ENCODE assay signal across 9 mouse cellular contexts in genomic region chr7:60139742-60140480, GRCm38 (mm10). TPM values are rescaled to one million over a fixed set of nuclear protein-coding genes. Genes with fewer than 3 reads are reported as not detected.
DNase-seq lines count a peak whose midpoint lies in the region; ATAC-seq and TF ChIP-seq lines count a peak whose summit lies in the region.
"Had no signal": no experiment of that assay in that cellular context is flagged by ENCODE, and none has a peak within 500 bp of the region (broad histone marks: within the 10 kb centered on the region; RNA-seq: fewer than 3 reads in every experiment).

Gene Snrpn (minus strand): TSS chr7:60140219.

- in situ Hi-C loops in ES-E14 (cut with MboI; ENCODE audit: low sequenced_read_pairs in 2 of 2, unreplicated experiment in 2 of 2) = no loop called here

- H3K9ac ChIP-seq in ES-E14 (ENCODE audit: insufficient read depth, low read depth, low read length, poor library complexity, severe bottlenecking) = no peak within 1 kb of the TSS
- H3K9ac ChIP-seq in forebrain, embryonic 14.5 days (ENCODE audit: low read length) = no peak within 1 kb of the TSS
- H3K9ac ChIP-seq in limb, embryonic 15.5 days = no peak within 1 kb of the TSS
- H3K9ac ChIP-seq in stomach, postnatal 0 days (ENCODE audit: low read length) = no peak within 1 kb of the TSS

- H3K36me3 ChIP-seq in ES-E14 (ENCODE audit: control insufficient read depth, insufficient read depth, low read length, poor library complexity, severe bottlenecking) = no peaks in the 10 kb centered on the region
- H3K36me3 ChIP-seq in forebrain, embryonic 14.5 days (ENCODE audit: control insufficient read depth, insufficient read depth, low read length) = no peaks in the 10 kb centered on the region
- no peaks in the 10 kb centered on the region for H3K36me3 ChIP-seq in hindbrain, embryonic 10.5 days
- H3K36me3 ChIP-seq in limb, embryonic 15.5 days = no peaks in the 10 kb centered on the region
- H3K36me3 ChIP-seq in stomach, postnatal 0 days (ENCODE audit: control insufficient read depth, insufficient read depth, low read length) = no peaks in the 10 kb centered on the region

- no peak within 1 kb of the TSS for H3K4me3 ChIP-seq in ES-E14 (ENCODE audit: insufficient read depth in 1 of 2, low read depth in 1 of 2, low read length in 2 of 2, poor library complexity in 1 of 2, severe bottlenecking in 1 of 2)
- no peak within 1 kb of the TSS for H3K4me3 ChIP-seq in forebrain, embryonic 14.5 days (ENCODE audit: low read depth, low read length)
- H3K4me3 ChIP-seq in hindbrain, embryonic 10.5 days = no peak within 1 kb of the TSS
- no peak within 1 kb of the TSS for H3K4me3 ChIP-seq in limb, embryonic 15.5 days
- no peak within 1 kb of the TSS for H3K4me3 ChIP-seq in stomach, postnatal 0 days (ENCODE audit: low read depth, low read length)
- H3K4me3 ChIP-seq: erythroblast, embryonic 14.5 days had no signal

- H3K4me2 ChIP-seq in forebrain, embryonic 14.5 days (ENCODE audit: low read length) = no peak within 1 kb of the TSS
- H3K4me2 ChIP-seq in limb, embryonic 15.5 days = no peak within 1 kb of the TSS
- no peak within 1 kb of the TSS for H3K4me2 ChIP-seq in stomach, postnatal 0 days (replicated peaks; ENCODE audit: low read depth)

- WGBS in forebrain, embryonic 14.5 days = 50% methylated on average over 4 of the region's 4 CpGs
- whole genome bisulfite sequencing in hindbrain, embryonic 10.5 days = 61% methylated on average over 4 of the region's 4 CpGs
- 55% methylated on average over 4 of the region's 4 CpGs for WGBS in limb, embryonic 15.5 days
- WGBS in stomach, postnatal 0 days = 47% methylated on average over 4 of the region's 4 CpGs

- H3K27ac ChIP-seq in ES-E14 (ENCODE audit: insufficient read depth, low read depth, low read length, poor library complexity, severe bottlenecking) = no peak within 1 kb of the TSS
- H3K27ac ChIP-seq in forebrain, embryonic 14.5 days (ENCODE audit: low read depth, low read length) = no peak within 1 kb of the TSS
- no peak within 1 kb of the TSS for H3K27ac ChIP-seq in hindbrain, embryonic 10.5 days
- H3K27ac ChIP-seq in limb, embryonic 15.5 days = no peak within 1 kb of the TSS
- H3K27ac ChIP-seq in stomach, postnatal 0 days (replicated peaks) = no peak within 1 kb of the TSS

- no peaks in the 10 kb centered on the region for H3K27me3 ChIP-seq in forebrain, embryonic 14.5 days (replicated peaks; ENCODE audit: control insufficient read depth, insufficient read depth, low read length)
- no peaks in the 10 kb centered on the region for H3K27me3 ChIP-seq in hindbrain, embryonic 10.5 days (ENCODE audit: insufficient read depth, poor library complexity, severe bottlenecking)
- H3K27me3 ChIP-seq in limb, embryonic 15.5 days = no peaks in the 10 kb centered on the region
- no peaks in the 10 kb centered on the region for H3K27me3 ChIP-seq in stomach, postnatal 0 days (ENCODE audit: control insufficient read depth, insufficient read depth, low read length)

- no peak for TF ChIP-seq EP300 in stomach, postnatal 0 days (optimal IDR thresholded peaks at IDR 0.05)

- ATAC-seq in forebrain, embryonic 14.5 days = peak; percentile 80
- ATAC-seq in limb, embryonic 15.5 days (ENCODE audit: insufficient number of reproducible peaks, low FRiP score, low TSS enrichment, low read depth) = no peak
- ATAC-seq in stomach, postnatal 0 days (ENCODE audit: low FRiP score, low TSS enrichment) = no peak
- ATAC-seq in inflammation-experienced regulatory T-cells, adult 6 months = no peak

- TF ChIP-seq CTCF in stomach, postnatal 0 days (IDR thresholded peaks at IDR 0.05; ENCODE audit: low read depth) = no peak

- H3K9me3 ChIP-seq in ES-E14 (ENCODE audit: control insufficient read depth, insufficient read depth, low read depth, low read length) = no peaks in the 10 kb centered on the region
- no peaks in the 10 kb centered on the region for H3K9me3 ChIP-seq in forebrain, embryonic 14.5 days (replicated peaks; ENCODE audit: control insufficient read depth, low read length)
- H3K9me3 ChIP-seq in hindbrain, embryonic 10.5 days = 0 out of 2 replicates have a peak, but pooled peaks cover 8% of the 10 kb centered on the region
- H3K9me3 ChIP-seq in limb, embryonic 15.5 days = no peaks in the 10 kb centered on the region
- H3K9me3 ChIP-seq in stomach, postnatal 0 days (ENCODE audit: control insufficient read depth, low read length) = no peaks in the 10 kb centered on the region

- no peaks in the 10 kb centered on the region for H3K4me1 ChIP-seq in ES-E14 (ENCODE audit: control insufficient read depth in 2 of 2, insufficient read depth in 2 of 2, low read length in 2 of 2, poor library complexity in 1 of 2)
- H3K4me1 ChIP-seq in forebrain, embryonic 14.5 days (ENCODE audit: control insufficient read depth, insufficient read depth, low read length) = no peaks in the 10 kb centered on the region
- no peaks in the 10 kb centered on the region for H3K4me1 ChIP-seq in hindbrain, embryonic 10.5 days (replicated peaks)
- no peaks in the 10 kb centered on the region for H3K4me1 ChIP-seq in limb, embryonic 15.5 days
- H3K4me1 ChIP-seq in stomach, postnatal 0 days (replicated peaks; ENCODE audit: control insufficient read depth, insufficient read depth) = no peaks in the 10 kb centered on the region

- peak; percentile 3 for DNase-seq in cerebellum, adult 8-10 months
- no peak for DNase-seq in cerebellum, adult 11 months
- no peak for DNase-seq in ES-E14 (ENCODE audit: low read depth, low spot score)
- peak; percentile 87 for DNase-seq in forebrain, embryonic 14.5 days (ENCODE audit: low spot score)
- no peak for DNase-seq in hindbrain, embryonic 10.5 days (ENCODE audit: low spot score)
- DNase-seq in stomach, postnatal 0 days (ENCODE audit: low spot score) = no peak

TF ChIP-seq in ES-E14, 5 proteins besides CTCF, POLR2A, EP300 and RAD21:
- TF ChIP-seq HCFC1 (IDR thresholded peaks at IDR 0.05; ENCODE audit: borderline replicate concordance, insufficient read depth, low read length) (no peak), ZC3H11A (IDR thresholded peaks at IDR 0.05; ENCODE audit: borderline replicate concordance, low read depth, low read length) (no peak), MAFK (IDR thresholded peaks at IDR 0.05; ENCODE audit: insufficient read depth, low read depth, low read length) (no peak), ZNF384 (IDR thresholded peaks at IDR 0.05; ENCODE audit: low read depth, low read length) (no peak), CHD2 (IDR thresholded peaks at IDR 0.05; ENCODE audit: low read depth, low read length) (no peak)

RNA-seq across cellular contexts. Expression of gene Snrpn, which starts in this region (rescaled TPM):
- total RNA-seq in ES-E14 (2012; rRNA removed) = 59.0 and 87.4 TPM in 2 replicates
- polyA plus RNA-seq in forebrain, embryonic 14.5 days (2014; fragmentation: Nextera tagmentation; extraction: Ambion mirVana) = 481 and 569 TPM in 2 replicates
- polyA plus RNA-seq in hindbrain, embryonic 10.5 days (2016; fragmentation: Nextera tagmentation; extraction: Ambion mirVana) = 137 and 193 TPM in 2 replicates
- polyA plus RNA-seq in limb, embryonic 15.5 days (2015; fragmentation: Nextera tagmentation; extraction: Ambion mirVana) = 23.3 and 25.4 TPM in 2 replicates
- polyA plus RNA-seq in stomach, postnatal 0 days (2015; fragmentation: Nextera tagmentation; extraction: Ambion mirVana) = 22.1 and 22.7 TPM in 2 replicates
- polyA plus RNA-seq in inflammation-experienced regulatory T-cells, adult 6 months (2017; shearing (Covaris generic)) = not detected

Comparison
In these comparisons a context has a peak if more than half of its experiments do, and no peak if none do; other contexts are left out.
1. RNA of gene Snrpn (polyA plus RNA-seq): 481 to 569 TPM in forebrain, embryonic 14.5 days, 137 to 193 TPM in hindbrain, embryonic 10.5 days, 23.3 to 25.4 TPM in limb, embryonic 15.5 days and 22.1 to 22.7 TPM in stomach, postnatal 0 days; not detected in inflammation-experienced regulatory T-cells, adult 6 months; every median in the first group is over 10 times any median in the second.
2. DNase-seq: peak in cerebellum, adult 8-10 months (single experiment) and forebrain, embryonic 14.5 days (single experiment); none in cerebellum, adult 11 months (single experiment), ES-E14 (single experiment), hindbrain, embryonic 10.5 days (single experiment) and stomach, postnatal 0 days (single experiment).